Mouse (Mus musculus): ENCODE data around the gene Slc9a4. TPM values are rescaled to one million over a fixed set of nuclear protein-coding genes. Genes with fewer than 3 reads are reported as not detected.

Slc9a4 gene
- 3.8 TPM in 1 of 2 replicates, not detected in the other for polyA plus RNA-seq (2012; rRNA removed)

DNA sequence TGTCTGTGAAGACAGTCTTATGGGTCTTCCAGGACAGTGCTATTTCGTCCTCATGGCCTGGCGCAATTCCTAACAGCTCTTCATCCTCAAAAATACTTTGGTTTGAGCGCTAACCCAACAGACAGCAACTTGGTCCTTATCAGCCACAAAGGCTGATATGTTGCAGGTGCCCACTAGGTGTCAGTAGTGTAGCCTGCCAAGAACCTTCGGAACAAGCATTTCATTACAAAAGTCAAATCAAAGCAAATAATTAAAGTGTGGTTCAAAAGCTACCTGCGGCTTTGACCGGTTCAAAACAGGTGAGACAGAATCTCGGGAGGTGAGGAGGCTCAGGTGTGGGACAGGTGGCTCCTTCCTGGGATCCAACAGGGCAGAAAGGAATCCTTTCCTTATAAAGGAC lies at the start of gene Slc9a4:
Slc9a4 (plus strand) TSS at position 298 of the 400 bp plus-strand sequence.
- WGBS, result 3% methylated on average over 7 of the region's 7 CpGs
- Histone ChIP-seq H3K36me3 (ENCODE audit: control insufficient read depth, insufficient read depth, low read length) (no peaks in the 10 kb centered on the region), H3K4me3 (ENCODE audit: low read depth, low read length) (peak within 1 kb of the TSS; percentile 56), H3K27me3 (ENCODE audit: control insufficient read depth, insufficient read depth, low read length) (no peaks in the 10 kb centered on the region), H3K27ac (ENCODE audit: insufficient read depth, low read depth, low read length) (no peak within 1 kb of the TSS), H3K4me1 (ENCODE audit: control insufficient read depth, insufficient read depth, insufficient read length, low read length) (peaks cover 4% of the 10 kb centered on the region; the same call in 1 of the 2 replicates)
- TF ChIP-seq POLR2A (IDR thresholded peaks at IDR 0.05; ENCODE audit: low read depth, low read length), result no peak
- TF ChIP-seq CTCF (IDR thresholded peaks at IDR 0.05; ENCODE audit: extremely low read depth, insufficient read length, insufficient replicate concordance, low read depth, low read length), result peak; percentile 58; the same call in 1 of the 2 replicates

GRCm38 (mm10) chr1:40537577-40537976 lies 42.3 kb upstream of the Slc9a4 start:
- Histone ChIP-seq H3K36me3 (ENCODE audit: control insufficient read depth, insufficient read depth, low read length) (no peaks in the 10 kb centered on the region), H3K27ac (ENCODE audit: insufficient read depth, low read depth, low read length) (no peak overlapping the region), H3K27me3 (ENCODE audit: control insufficient read depth, insufficient read depth, low read length) (no peaks in the 10 kb centered on the region), H3K4me1 (ENCODE audit: control insufficient read depth, insufficient read depth, insufficient read length, low read length) (no peaks in the 10 kb centered on the region), H3K4me3 (ENCODE audit: low read depth, low read length) (no peak overlapping the region)
- 72% methylated on average over 5 of the region's 5 CpGs for WGBS
- TF ChIP-seq CTCF (IDR thresholded peaks at IDR 0.05; ENCODE audit: extremely low read depth, insufficient read length, insufficient replicate concordance, low read depth, low read length), result no peak

- WGBS, result 0% methylated on average over 2 of the region's 2 CpGs
- no peak overlapping the region for H3K4me3 ChIP-seq (ENCODE audit: low read depth, low read length)
- no peaks in the 10 kb centered on the region for H3K27me3 ChIP-seq (ENCODE audit: control insufficient read depth, insufficient read depth, low read length)
- TF ChIP-seq POLR2A (IDR thresholded peaks at IDR 0.05; ENCODE audit: low read depth, low read length) (no peak), CTCF (IDR thresholded peaks at IDR 0.05; ENCODE audit: extremely low read depth, insufficient read length, insufficient replicate concordance, low read depth, low read length) (no peak)
- no peaks in the 10 kb centered on the region for H3K36me3 ChIP-seq (ENCODE audit: control insufficient read depth, insufficient read depth, low read length)
- H3K4me1 ChIP-seq (ENCODE audit: control insufficient read depth, insufficient read depth, insufficient read length, low read length), result no peaks in the 10 kb centered on the region
- H3K27ac ChIP-seq (ENCODE audit: insufficient read depth, low read depth, low read length), result no peak overlapping the region
Measured at GRCm38 (mm10) chr1:40544650-40545049, 35.2 kb upstream of the Slc9a4 start.

DNA sequence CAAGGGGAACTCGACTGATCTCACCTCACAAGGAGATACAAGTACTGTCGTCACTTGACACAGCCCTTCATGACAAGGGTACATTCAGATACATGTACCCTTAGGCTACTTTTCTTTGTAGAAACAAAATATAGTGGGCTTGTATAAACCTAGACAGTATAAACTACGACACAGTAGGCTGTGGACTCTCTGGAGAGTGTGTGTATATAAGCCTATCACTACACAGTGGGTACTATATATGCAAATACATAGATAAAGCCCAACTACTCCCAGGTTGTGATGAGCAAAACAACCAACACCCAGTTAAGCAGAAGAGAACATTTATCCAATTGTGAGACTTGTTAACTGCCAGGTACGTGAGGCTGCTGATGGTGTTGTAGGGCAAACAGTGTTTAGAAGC lies 33.2 kb upstream of the Slc9a4 start:
- Histone ChIP-seq H3K4me3 (ENCODE audit: low read depth, low read length) (no peak overlapping the region), H3K27ac (ENCODE audit: insufficient read depth, low read depth, low read length) (no peak overlapping the region), H3K36me3 (ENCODE audit: control insufficient read depth, insufficient read depth, low read length) (no peaks in the 10 kb centered on the region), H3K4me1 (ENCODE audit: control insufficient read depth, insufficient read depth, insufficient read length, low read length) (no peaks in the 10 kb centered on the region), H3K27me3 (ENCODE audit: control insufficient read depth, insufficient read depth, low read length) (no peaks in the 10 kb centered on the region)
- TF ChIP-seq POLR2A (IDR thresholded peaks at IDR 0.05; ENCODE audit: low read depth, low read length) (no peak), CTCF (IDR thresholded peaks at IDR 0.05; ENCODE audit: extremely low read depth, insufficient read length, insufficient replicate concordance, low read depth, low read length) (no peak)
- WGBS, result 76% methylated on average over 4 of the region's 4 CpGs

DNA sequence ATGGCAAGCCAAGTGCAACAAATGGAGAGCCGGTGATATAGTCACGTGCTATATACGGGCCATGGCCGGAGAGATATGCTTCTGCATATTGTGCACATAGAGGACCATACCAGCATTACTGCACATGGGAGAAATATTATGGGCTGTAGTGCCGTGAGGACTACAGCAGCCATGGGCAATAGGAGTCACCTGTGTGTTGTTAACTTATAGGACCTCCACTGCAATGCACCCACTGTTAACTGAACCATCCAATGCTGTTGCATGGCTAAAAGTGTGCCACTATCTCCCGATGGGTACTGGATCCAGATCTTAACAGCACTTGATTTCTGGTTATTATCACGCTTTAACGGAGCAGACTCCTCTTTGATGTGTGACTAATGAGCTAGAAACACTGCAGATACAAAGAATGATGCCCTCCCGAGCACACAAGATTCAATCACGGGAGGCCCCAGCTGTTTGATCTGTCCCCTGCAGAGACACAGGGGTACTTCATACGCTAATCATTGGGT lies 32.8 kb upstream of the Slc9a4 start:
- no peak overlapping the region for H3K27ac ChIP-seq (ENCODE audit: insufficient read depth, low read depth, low read length)
- H3K4me1 ChIP-seq (ENCODE audit: control insufficient read depth, insufficient read depth, insufficient read length, low read length), result no peaks in the 10 kb centered on the region
- H3K4me3 ChIP-seq (ENCODE audit: low read depth, low read length), result no peak overlapping the region
- no peaks in the 10 kb centered on the region for H3K27me3 ChIP-seq (ENCODE audit: control insufficient read depth, insufficient read depth, low read length)
- no peaks in the 10 kb centered on the region for H3K36me3 ChIP-seq (ENCODE audit: control insufficient read depth, insufficient read depth, low read length)
- 67% methylated on average over 11 of the region's 11 CpGs for WGBS
- TF ChIP-seq CTCF (IDR thresholded peaks at IDR 0.05; ENCODE audit: extremely low read depth, insufficient read length, insufficient replicate concordance, low read depth, low read length) (no peak), POLR2A (IDR thresholded peaks at IDR 0.05; ENCODE audit: low read depth, low read length) (no peak)

DNA sequence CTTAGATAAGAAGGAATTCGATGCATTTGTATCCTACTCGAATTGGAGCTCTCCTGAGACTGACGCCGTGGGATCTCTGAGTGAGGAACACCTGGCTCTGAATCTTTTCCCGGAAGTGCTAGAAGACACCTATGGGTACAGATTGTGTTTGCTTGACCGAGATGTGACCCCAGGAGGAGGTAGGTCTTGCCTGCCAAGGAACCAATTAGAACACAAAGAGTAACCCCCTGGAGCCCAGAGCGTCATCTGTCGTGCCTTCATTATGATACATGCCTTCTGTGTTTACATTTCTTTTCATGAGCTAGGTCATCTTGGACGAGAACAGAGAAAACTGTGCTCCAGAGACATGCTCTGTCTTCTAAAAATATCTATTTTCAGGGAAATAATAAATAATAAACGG lies 32.1 kb upstream of the Slc9a4 start:
- no peak overlapping the region for H3K27ac ChIP-seq (ENCODE audit: insufficient read depth, low read depth, low read length)
- no peaks in the 10 kb centered on the region for H3K4me1 ChIP-seq (ENCODE audit: control insufficient read depth, insufficient read depth, insufficient read length, low read length)
- H3K36me3 ChIP-seq (ENCODE audit: control insufficient read depth, insufficient read depth, low read length), result no peaks in the 10 kb centered on the region
- TF ChIP-seq POLR2A (IDR thresholded peaks at IDR 0.05; ENCODE audit: low read depth, low read length) (no peak), CTCF (IDR thresholded peaks at IDR 0.05; ENCODE audit: extremely low read depth, insufficient read length, insufficient replicate concordance, low read depth, low read length) (no peak)
- H3K27me3 ChIP-seq (ENCODE audit: control insufficient read depth, insufficient read depth, low read length), result no peaks in the 10 kb centered on the region
- WGBS, result 19% methylated on average over 10 of the region's 10 CpGs
- H3K4me3 ChIP-seq (ENCODE audit: low read depth, low read length), result no peak overlapping the region

- Histone ChIP-seq H3K4me1 (ENCODE audit: control insufficient read depth, insufficient read depth, insufficient read length, low read length) (no peaks in the 10 kb centered on the region), H3K4me3 (ENCODE audit: low read depth, low read length) (no peak overlapping the region), H3K27ac (ENCODE audit: insufficient read depth, low read depth, low read length) (no peak overlapping the region), H3K27me3 (ENCODE audit: control insufficient read depth, insufficient read depth, low read length) (no peaks in the 10 kb centered on the region), H3K36me3 (ENCODE audit: control insufficient read depth, insufficient read depth, low read length) (no peaks in the 10 kb centered on the region)
- 43% methylated on average over 4 of the region's 4 CpGs for WGBS
- TF ChIP-seq POLR2A (IDR thresholded peaks at IDR 0.05; ENCODE audit: low read depth, low read length), result no peak
- no peak for TF ChIP-seq CTCF (IDR thresholded peaks at IDR 0.05; ENCODE audit: extremely low read depth, insufficient read length, insufficient replicate concordance, low read depth, low read length)
Measured at GRCm38 (mm10) chr1:40569374-40569773, 10.5 kb upstream of the Slc9a4 start.

All from small intestine, adult 2 months (tissue).